Mouse (Mus musculus) spleen, adult 12 weeks (tissue): ENCODE measurements around the gene Ifnb1.

Experiments used
- DNase-seq: peaks from one replicate; pipeline ENCODE4 v3.0.0; 2022; ENCODE audit warnings: low spot score

The Ifnb1 gene

DNA sequence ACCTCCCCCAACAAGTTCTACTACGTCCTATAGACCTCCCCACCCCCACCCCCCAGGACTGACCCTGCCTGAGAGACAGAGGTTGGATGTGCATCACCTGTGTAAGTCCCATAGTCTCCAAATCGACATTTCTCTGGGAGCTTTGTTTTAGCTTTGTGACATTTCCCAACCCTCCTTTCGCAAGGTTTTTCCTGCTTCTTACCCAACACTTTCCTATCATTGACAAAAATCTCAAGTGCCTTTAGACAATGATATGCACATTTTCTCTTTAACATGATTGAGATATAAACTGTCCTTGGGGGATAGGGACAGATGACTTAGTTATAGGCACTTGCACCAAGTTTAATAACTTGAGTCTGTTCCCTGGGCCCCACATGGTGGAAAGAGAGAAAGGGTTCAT, 21.3 kb downstream of the Ifnb1 start:
- DNase-seq = no peak

DNA sequence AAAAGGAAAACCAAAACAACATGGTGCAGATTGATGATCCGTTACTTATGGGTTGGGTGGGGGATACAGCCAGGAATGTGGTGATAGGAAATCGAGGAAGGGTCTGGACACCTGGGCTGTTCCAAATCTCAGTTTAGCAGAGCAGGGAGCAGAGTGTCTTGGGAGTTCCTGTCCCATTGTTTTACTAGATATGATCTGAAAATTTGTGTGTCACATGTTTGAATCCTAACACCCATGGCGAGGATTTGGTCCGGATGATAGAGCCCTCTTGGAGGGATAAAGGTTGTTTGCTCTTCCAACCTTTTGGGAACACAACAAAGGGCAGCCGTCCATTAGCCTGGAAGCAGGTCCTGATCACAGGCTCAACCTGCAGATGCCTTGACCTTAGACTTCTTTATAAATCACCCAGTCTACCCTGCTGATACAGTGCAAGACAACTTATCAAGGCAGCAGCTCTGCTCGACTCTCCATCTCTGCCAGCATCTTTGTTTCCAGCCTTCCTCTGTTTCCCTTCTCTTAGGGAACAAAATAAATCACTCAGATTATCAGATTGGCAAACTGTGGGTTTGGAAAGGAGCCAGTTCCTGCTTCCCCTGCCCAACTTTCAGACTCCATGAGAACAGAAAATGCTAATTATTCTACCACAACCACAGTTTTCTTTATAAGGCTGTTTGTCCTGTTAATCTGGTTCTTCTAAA, 26.1 kb downstream of the Ifnb1 start:
- DNase-seq = no peak

DNA sequence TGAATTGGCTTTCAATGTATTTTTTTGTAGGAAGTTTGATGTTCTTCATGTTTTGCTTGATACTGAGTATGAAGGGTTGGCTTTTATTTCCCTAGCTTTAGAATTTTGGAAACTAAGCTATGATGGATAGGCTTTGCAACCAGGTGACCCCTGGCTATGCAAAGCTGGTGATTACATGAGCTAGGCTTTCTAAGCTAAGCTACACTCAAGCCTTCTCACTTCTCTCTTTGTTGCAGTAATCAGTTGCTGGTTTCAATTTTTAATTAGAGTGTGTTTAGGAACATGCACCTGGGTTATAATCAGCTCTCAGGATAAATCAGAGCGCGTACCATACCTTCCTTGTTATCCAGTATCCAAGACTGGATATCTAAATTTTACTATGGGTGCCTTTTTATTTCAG, 33.0 kb downstream of the Ifnb1 start:
- DNase-seq = no peak

DNA sequence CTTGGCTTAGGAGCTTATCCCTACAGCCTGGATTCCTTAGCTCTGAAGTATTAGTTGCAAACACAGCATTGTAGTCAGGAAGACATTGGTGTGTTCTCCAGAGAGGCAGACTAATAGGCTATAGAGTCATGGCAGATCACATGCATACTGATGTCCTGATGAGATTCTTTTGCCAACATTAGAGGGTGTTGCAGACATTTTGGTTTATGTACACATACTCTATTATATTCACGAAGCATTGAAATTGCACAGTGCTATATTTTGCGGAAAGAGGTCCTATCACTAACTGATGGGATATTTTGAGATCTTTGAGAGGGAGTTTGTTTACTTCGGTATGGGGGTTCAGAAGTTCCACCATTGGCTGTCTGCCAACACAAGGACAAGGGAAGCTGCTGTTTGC, 34.5 kb downstream of the Ifnb1 start:
- DNase-seq = no peak

DNA sequence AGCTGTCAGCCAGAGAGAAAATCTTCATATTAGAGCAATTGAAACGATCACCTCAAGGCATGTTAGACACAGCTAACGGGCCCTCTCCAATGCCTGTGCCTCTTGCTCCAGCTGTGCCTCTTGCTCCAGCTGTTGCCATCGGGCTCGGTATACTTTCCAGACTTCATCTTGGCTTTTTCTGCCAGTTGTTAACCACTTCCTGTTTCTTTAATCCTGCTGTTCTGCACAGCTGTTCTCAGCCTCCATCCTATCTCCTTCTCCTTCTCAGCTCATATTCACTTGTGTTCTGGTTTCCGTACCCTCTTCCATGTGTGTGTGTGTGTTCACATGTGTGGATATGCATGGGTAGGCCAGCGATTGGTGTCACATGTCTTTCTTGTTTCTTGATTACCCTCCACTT, 42.4 kb downstream of the Ifnb1 start:
- DNase-seq = no peak

DNA sequence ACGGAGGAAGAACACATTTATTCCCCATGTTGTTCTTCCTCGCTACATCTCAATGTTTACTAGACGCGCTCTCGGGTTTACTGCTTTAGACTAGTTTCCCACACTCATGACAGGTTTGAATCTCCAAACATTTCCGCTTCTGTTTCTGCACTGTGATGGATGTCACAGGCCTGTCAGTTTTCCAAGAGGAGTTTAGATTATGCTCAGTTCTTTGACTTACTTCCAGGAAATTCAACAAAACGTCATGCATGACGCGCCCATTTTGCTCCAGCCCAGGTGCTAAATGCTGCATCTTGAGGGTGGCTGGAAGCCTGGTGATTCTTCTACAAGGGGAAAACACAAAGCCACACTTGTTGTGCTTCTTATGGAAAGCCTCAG, 43.8 kb downstream of the Ifnb1 start:
- no peak for DNase-seq

DNA sequence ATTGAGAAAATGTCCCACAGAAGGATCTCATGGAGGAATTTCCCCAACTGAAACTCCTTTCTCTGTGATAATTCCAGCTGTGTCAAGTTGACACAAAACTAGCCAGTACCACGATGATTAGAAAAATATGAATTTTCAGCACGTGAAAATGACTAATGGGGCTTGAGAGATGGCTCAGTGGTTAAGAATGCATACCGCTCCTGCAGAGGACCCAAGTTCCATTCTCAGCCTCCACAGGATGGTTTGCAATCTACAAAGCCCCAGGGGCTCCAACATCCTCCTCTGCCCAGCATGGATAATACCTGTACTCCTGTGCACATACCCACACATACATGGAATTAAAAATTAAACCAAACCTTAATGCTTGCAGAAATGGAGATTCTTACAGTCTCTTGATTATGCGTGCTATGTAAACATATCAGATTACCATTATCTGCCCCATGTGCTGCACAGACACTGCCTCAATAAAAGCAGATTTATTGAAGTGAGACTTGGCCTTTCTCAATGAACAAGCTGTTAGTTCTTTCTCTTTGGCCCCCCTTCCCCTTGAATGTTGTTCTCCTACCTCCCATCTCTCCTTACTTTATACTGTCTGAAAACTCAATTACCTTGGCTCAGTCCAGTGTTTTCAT, 44.3 kb downstream of the Ifnb1 start:
- no peak for DNase-seq

DNA sequence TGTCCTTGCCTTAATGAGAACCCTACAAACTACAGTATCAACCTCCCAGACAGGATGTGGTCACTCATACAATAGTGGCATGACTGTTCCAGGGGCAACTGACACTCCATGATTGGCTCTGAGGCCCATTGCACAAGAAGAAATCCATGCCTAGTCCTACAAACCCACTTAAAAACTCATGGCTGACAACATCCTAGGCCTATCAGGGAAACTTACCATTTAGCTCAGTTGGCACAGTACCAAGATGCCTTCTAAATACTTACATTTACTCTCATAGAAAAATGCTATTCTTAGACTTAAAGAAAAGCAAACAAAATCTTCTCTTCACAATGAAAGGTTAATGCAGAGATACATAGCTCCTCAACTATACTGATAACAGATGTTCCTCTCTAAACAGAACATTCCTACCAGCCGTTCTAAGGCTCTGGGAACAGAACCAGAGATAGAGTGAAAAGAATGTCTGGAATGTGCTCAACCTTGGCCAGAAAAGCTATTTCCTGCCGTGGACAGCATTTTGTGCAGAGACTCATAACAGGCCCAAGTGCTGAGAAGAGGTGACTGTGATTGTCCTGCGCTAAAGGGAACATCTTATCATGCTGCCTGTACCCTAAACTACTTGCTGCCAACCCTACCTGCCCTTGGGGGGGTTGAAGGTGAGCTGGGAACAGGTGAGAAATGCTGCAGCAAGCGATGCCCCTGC, 45.9 kb downstream of the Ifnb1 start:
- DNase-seq = no peak

DNA sequence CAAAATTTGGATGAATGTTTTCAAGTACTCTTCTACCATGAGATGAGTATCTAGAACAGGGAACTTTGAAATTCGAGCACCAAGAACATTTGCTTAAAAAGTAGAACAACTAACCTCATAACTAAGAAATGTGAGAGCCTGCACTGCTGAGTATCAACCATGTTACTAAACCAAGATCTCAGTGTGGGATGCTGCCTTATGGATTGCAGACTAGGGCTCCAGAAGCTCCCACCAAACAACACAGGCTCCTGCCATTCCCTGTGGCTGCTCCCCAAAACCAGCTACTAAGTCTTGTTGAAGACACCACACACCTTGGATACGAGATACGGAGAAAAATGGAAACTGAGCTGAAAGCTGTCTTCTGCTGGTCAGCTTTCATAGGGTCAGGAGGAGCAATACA, 46.5 kb downstream of the Ifnb1 start:
- DNase-seq = no peak
